Mouse (Mus musculus) heart, postnatal 36 days (tissue): ENCODE results near the gene Wfikkn2. TPM values are rescaled to one million over a fixed set of nuclear protein-coding genes. Genes with fewer than 3 reads are reported as not detected.

Experiments
- DNase-seq, 2 experiments: peaks; one replicate each; pipeline ENCODE4 v3.0.0; 2021 to 2022
- intact Hi-C: fragments of 180-260 bp; cut with DNase I; formaldehyde crosslinking; loops from one replicate; pipeline ENCODE4 v1.15.1; 2025
- total RNA-seq, 2 experiments: library from RNA; stranded (reverse); gene quantifications; 2 replicates each; pipeline ENCODE4 v1.2.3; 2021

Wfikkn2 gene
- total RNA-seq, 2 experiments from 2014 or later, result 4.0 to 4.2 TPM

DNA sequence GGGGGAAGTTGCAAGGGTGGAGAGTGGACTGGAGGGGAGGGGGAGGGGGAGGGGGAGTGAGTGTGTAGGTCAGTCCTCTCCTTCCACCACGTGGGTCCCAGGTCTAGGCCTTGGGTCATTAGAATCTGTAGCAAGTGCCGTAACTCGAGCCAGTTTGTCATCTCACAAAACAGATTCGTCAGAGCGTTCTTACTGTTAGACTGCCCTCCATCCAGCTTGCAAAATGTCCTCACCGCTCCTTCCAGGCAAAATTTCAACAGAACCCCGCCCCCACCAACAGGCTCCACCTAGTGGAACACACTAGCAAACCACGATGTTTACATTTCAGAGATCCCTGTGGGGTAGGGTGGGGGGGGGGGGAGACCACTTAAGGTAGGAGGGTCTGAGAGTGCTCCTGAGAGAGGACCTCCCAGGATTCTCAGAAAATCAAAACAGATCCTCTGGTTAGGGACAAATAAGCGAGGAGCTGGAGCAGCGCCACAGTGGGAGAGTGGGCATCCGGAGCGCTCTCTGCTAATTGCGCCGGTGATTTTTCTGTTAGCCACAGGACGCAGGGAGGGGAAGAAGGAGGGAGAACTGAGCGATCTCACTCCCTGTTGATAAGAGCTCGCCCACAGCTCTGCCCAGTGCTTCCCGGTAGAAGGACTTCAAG, 19.5 kb upstream of the Wfikkn2 start:
- peak; percentile 55 to 62 for DNase-seq
- intact Hi-C loops, result no loop called here

DNA sequence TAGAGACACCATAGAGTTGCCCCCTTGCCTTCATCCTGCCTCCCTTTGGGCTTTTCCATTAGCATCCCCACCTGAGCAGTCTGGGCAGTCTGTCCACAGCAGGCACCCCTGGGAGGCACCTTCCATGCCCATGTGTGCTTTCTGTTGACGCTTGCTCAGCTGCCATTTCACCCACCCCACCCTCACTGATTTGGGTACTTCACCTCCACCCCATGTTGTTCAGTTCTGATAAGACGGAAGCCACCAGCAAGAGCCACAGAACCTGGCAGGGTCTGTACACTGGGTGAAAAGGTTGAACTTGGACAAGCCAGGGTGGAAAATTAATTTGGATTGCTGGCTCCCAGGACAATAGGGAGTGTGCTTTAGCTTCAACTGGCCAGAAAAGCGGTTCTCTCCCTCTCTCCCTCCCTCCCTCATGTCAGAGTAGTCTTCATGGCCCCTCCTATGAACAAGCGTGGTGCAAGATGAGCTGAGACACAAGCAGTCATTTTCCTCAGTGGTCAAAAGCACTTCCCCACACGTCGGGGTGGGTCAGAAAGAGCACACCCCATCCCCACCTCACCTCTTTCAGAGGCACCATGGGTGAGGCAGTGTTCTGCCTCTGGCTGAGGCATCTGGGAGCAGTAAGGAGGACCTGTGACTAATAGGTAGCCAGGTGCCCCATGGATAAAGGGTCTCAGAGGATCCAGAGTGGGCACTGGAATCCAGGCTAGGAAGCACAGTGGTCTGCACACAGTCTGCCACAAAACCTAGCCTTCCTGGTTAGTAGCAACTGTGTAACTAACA, 16.0 kb upstream of the Wfikkn2 start:
- no peak for DNase-seq
- intact Hi-C loops, result no loop called here

DNA sequence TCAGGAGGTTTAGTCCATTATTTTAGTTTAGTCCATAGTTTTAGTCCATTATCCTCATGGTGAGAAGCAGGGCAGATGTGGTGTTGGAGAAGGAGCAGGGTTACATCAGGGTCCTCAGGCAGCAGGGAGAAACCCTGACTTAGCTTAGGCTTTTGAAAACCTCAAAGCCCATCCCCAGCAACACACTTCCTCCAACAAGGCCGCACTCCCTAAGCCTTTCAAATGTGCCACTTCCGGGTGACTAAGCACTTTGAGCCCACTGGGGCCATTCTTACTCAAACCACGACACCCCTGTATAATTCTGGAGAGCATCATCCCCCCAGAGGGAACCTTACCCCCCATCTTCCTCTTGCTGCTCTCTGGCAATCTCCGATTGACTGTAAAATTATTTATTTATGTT, 14.0 kb upstream of the Wfikkn2 start:
- DNase-seq, result no peak
- intact Hi-C loops, result no loop called here

DNA sequence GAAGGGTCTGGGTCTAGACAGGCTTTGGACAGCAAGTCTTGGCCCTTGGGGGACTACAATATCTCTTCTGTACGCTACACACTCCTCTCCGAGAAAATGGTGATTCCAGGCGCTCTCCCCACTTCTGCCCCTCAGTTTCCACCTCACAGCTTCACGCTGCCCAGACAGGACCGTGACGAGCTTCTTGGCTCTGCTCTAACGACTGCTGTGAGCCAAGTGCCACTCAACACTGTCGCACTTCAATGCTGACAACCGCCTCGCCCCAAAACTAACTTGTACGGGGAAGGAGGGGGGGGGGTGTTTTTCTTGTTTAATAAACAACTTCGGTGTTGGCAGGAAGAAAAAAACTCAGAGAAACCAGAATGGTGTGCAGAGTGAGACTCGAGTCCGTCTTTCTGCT, 12.2 kb upstream of the Wfikkn2 start:
- intact Hi-C loops, result no loop called here
- no peak for DNase-seq

DNA sequence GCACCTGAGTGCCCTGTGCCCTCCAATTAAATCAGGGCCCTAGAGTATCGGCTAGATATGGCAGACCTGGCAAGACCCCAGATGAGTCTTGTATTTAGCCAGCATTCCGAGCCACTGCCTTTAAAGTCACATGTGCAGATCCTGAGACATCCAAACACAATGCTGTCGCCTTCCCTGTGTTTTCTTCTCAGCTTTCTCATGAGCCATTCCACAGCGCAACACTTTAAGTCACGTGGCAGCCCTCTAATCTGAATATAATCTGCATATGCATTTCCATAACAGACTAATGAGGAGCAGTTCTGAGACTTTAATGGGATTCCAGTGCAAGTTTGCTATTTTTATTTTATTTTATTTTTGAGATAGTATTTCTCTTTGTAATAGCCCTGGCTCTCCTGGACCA, 9.9 kb upstream of the Wfikkn2 start:
- no peak for DNase-seq
- intact Hi-C loops, result no loop called here

DNA sequence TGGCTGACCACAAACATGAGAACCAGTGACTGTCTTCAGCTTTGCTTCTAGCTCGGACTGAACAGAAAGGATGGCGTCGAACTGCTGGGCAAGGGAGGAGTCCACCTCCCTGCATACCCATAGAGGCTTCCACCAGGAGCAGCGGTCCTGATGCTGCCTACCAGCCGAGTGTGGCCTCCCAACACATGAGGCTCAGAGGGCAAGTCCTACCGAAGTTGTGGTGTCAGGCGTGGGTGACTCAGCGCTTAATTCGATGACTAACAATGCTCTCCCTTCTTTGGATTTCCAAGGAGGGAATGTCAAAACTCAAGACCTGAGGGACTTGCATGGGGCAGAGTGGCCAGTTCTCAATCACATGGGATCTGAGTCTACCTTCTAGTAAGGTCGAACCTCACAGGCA, 7.9 kb upstream of the Wfikkn2 start:
- intact Hi-C loops, result no loop called here

DNA sequence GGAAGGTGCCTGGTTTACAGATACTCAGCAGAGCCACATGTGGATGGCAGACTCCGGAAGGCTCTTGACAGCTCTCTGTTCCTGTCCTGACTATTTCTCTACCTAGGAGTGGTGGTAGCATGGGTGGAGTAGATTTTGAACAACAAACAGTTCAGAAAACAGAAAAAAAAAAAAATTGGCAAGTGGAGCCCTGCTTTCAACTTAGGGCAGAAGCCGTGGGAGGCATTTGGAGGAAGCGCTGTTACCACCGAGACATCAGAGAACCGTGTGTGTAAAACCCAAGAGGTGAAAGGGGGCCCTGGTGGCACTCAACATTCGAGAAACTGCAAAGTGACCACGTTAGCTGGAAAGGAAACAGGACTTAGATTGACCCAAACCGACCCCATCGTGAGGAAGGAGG, 7.4 kb upstream of the Wfikkn2 start:
- intact Hi-C loops, result no loop called here
- DNase-seq, result no peak

More for the DNA sequence above, 7.9 kb upstream of the Wfikkn2 start:
- no peak for DNase-seq

DNA sequence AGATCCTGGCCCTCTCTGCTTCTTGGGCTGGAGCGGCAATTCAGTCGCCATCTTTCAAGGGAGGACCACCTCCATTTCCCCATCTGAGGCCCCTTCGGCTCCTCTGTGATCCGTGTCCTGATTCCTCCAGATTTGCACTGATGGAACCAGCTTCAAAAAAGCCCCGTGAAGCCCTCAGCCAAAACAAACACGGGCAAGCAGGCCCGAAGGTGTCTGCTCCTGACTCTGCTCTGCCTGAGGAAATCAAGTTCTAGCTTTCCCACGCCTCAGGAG, 920 bp upstream of the Wfikkn2 start:
- intact Hi-C loops, result no loop called here

DNA sequence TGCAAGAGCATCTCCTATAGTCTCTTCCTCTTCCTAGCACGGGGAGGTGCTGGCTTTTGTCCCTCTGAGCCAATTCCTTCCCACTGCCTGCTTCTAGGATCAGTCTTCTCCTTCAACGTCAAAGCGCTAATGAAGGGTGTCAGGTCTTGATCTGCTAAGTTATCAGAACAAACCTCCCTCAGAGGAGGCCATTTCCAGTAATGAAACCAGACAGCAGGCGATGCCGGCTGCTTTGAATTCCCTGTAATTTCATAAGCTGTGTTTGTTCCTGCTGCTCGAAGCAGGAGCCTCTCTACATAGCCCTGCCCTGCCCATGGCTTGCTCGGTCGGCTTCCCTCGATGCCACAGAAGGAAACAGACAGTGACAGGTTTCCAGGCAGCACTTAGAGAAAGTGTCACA, 1.4 kb downstream of the Wfikkn2 start:
- no peak for DNase-seq
- intact Hi-C loops, result no loop called here

More for the DNA sequence above, 920 bp upstream of the Wfikkn2 start:
- DNase-seq, result no peak

DNA sequence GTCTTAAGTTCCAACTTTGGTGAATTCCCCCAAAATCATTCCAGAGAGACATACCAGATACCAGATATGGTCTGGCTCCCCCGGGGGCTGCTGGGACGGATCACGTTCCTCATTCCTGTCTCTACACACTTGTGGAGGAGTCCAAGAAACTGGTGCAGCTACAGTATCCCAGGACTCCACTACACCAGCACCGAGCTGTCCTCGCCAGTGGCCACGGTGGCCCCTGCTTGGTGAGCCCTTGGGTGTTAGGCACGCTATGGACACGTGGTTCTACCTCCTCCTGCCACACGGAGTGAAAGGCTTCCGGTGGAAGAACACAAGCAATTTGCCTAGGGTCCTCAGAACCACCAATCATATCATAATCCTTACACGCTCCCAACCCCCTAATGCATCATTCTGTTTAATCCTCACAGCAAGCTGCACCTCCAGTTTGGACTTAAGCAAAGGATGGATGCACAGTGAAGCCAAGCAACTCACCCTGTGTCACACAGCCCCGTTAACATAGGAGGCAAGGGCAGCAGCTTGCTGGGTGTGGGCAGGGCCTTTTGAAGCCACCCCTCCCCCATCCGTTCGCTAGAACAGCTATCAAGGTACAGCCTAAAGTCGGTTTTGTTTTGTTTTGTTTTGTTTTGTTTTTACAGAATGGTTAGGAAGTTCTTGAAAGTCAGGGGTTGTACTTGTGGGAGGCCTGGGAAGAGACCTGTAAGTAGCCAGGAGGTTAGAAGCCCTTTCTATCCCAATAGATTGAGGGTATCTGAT, 2.2 kb downstream of the Wfikkn2 start:
- intact Hi-C loops, result no loop called here
- DNase-seq, result no peak

DNA sequence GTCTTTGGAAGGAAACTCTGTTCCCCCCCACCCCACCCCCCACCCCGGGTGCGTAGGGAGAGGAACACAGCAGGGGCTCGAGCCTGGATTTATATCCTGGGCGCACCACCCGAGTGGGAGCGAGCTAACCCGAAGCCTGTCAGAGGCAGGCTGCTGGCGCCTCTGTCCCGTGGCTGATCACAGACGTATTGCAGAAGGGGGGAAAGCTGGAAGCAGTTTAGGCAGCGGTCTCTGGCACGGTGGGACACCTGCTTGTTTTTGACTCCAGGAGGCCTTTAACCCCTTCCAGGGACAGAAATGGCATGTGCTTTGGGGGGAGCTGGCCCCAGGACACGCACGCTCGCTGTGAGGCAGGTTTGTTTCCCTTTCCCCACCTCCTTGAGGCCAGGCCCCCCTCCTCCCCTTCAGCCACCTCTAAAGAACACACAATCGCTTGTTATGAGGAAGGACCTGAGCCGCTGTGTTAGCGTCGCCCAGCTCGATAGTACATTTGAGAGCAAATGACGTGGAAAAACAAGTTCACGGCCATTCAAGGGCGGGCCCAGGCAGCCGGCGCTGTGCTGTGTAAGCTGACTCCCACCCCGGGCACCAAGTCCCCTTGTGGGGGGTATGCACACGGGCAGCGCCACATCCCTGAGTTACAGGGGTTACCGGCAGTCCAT, 2.9 kb downstream of the Wfikkn2 start:
- intact Hi-C loops, result no loop called here
- DNase-seq, result peak in 1 of 2 experiments; percentile 35

DNA sequence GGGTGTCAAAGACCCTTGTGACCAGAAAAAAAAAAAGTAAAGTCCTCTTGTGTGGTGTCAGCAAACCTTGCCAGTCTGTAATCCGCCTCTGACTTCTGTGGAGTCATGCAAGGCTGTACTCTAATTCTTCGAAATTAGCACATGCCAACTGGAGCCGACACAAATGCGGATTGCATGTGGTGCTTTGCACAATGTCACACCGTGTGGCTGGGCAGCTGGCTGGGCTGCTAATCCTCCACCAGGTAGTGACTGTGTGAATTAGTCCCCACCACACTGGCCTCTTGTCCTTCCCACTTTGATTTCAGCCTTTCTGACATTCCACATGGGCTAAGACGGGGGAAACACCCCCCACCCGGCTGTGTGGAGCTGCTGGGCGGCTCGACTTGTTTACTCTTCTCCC, 6.1 kb downstream of the Wfikkn2 start:
- intact Hi-C loops, result loop anchor here (5.0 kb wide), 2 partner anchors 88 to 163 kb away; partner anchors contain the start of gene Ankrd40
- no peak for DNase-seq

DNA sequence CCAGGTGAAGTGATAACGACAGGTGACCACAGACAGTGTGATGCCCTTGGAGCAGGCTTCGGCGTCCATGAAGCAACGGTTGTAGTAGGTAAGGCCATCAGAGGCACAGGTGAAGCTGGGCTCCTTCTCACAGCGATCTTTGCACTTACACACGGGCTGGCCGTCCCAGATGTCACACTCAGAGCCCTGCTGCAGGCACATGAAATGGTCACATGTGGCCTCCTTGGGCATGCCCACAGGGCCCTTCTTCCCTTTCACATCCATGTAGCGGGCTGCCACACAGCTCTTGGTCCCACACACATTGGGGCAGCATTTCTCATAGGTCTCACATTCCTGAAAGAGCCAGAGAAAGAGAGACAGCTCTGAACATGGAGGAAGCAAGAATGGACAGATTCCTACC, 7.0 kb downstream of the Wfikkn2 start:
- no peak for DNase-seq
- intact Hi-C loops, result loop anchor here (5.0 kb wide), 2 partner anchors 89 to 164 kb away; partner anchors contain the start of gene Ankrd40

DNA sequence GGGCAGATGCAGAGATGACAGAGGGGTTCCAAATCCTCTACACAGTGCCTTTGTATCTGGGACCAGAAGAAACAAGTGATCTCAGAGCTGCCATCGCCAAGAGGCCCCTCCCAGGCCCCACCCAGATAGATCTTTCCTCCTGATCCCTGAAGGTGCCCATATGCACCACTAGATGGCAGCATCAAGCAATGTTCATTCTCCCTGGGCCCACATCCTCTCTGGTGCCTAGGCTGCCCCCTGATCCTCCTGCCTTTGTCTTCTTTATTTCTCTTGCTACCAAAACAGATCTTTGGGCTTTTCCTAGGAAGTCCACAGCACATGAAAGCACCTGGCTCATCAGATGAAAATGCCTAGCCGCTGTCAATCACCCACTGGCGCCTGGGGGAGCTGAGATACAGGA, 9.7 kb downstream of the Wfikkn2 start:
- intact Hi-C loops, result loop anchor here (1.0 to 5.0 kb wide), 4 partner anchors 41 to 251 kb away; partner anchors contain the start of genes Ankrd40 and Spata20
- DNase-seq, result peak; percentile 64 to 67

DNA sequence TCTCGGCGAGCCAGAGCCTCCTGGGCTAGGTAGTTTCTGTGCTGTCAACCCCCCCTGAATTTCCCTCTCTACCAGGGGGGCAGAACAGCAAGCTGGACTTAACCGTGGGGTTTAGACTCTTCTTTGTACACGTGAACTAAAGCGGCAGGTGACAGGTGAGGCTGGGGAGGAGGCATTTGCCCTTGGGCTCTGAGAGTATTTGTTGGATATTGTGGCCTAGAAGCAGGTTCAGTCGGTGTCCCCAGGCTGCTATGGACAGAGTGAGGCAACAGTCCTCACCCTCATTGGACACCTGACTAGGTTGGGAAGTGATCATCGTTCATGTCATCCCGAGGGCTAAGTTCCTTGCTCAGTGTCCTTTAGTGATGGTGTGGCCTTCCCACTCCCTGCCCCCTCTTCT, 10.9 kb downstream of the Wfikkn2 start:
- intact Hi-C loops, result loop anchor here (5.0 kb wide), 2 partner anchors 92 to 167 kb away; partner anchors contain the start of gene Ankrd40
- no peak for DNase-seq

DNA sequence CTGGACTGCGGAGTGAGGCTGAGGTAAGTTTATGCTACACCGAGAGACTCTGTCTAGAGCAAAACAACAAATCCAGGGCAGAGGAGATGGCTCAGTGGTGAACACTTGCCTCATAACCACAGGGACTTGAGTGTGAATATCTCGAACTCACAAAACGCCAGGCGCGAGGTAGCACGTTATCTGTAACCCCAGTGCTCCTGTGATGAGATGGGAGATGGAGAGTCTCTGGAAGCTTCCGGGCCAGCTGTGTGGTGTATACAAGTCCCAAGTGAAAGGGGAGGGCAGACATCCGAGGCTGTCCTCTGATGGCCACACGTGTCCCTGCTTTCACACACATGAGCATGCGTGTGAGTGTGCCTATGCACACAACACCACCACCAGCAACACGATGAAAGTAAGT, 11.4 kb downstream of the Wfikkn2 start:
- intact Hi-C loops, result no loop called here
- no peak for DNase-seq

DNA sequence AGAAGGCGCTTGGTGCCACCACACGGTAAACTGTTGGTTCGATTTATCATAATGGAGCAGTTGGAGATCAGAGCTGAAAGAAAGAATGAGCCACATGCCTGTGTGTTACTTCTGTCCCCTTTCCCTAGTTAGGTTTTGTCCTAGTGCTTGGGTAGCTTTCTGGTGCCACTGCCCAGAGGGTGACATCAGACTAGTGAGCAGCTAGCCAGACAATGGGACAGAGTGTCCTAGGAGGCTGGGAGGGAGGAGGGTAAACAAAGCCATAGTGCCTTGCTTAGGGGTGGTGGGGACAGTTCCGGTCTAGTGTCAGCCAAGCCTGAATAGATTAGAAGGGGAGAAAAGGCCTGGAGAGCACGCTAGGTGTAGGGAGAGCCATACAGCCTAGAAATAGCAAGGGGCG, 12.4 kb downstream of the Wfikkn2 start:
- intact Hi-C loops, result no loop called here
- DNase-seq, result no peak

DNA sequence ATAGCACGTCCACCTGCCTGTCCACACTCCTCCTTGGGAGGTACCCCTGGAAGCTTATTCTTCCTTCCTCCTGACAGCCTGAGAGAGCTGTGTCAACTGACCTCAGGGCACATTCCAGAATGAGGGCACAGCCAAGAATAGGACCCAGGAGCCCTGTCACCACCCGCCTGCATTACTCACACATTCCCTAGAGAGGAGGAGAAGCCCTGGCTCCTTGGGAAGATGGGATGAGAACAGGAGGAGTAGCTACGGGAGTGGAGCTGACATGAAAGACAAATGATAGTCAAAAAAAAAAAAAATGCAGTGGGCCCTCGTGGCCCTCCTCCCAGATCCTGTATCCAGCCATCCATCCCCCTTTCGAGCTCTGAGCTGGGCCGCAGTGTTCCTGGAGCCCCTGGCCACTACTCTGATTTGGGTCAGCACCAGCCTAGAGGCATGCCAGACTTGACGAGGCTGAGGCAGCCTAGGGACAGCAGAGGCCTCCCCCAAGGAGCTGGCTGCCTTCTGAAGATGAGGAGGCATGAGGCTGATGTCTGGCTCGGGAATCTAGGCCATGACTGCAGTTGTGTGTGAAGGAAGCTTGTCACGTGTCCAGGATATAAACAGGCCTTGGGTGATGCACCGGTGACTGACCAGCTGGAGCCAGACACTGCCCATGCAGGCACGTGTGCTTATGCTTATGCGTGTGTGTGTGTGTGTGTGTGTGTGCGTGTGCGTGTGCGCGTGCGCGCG, 13.8 kb downstream of the Wfikkn2 start:
- peak in 1 of 2 experiments; percentile 36 for DNase-seq
- intact Hi-C loops, result no loop called here

DNA sequence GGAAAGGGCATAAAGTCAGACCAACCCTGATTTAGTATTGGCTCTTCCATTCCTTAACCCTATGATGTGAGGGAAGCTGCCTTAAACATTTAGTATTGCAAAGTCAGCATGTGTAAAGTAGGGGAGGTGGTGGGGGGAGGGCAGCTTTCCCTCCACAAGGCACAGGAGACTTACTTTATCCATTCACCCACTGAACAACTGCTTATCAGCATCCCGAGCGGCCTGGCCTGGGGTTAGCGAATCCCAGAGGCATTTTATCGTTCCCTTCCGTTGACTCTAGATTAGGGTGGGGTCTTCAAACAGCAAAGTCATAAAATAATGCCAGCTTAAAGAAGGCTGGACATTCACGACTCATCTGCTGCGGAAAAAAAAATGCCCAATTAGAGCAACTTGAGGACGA, 15.6 kb downstream of the Wfikkn2 start:
- intact Hi-C loops, result no loop called here
- no peak for DNase-seq
